Mouse (Mus musculus) CH12.LX (cell line): ENCODE results near the gene Cyp2j9. TPM values are rescaled to one million over a fixed set of nuclear protein-coding genes. Genes with fewer than 3 reads are reported as not detected.
"Not testable (repeated sequence)": the region's sequence is repeated elsewhere in the genome, so short reads cannot be mapped to it uniquely, and the experiment has no call there.

Experiments used
- DNase-seq: peaks from one replicate; pipeline ENCODE4 v3.0.0-alpha.2; 2013; ENCODE audit errors: extremely low read depth
- H3K27ac ChIP-seq: 2 replicates; pipeline ENCODE4 v1.5.1; 2012; ENCODE audit warnings: low read depth, mild to moderate bottlenecking, control low read depth, moderate library complexity; ENCODE audit not compliant: insufficient read depth
- H3K27me3 ChIP-seq: replicated peaks from 2 replicates; pipeline ENCODE3; 2012; ENCODE audit warnings: inconsistent platforms
- H3K36me3 ChIP-seq, 2 experiments: replicated peaks in 1 of 2; 2 replicates each; pipeline versions ENCODE3 to v1.6.1; 2012; ENCODE audit warnings: inconsistent platforms in 1 of 2, low read length in 1 of 2, mild to moderate bottlenecking in 1 of 2, mixed read lengths in 1 of 2, moderate library complexity in 1 of 2; ENCODE audit not compliant: control insufficient read depth in 1 of 2, insufficient read depth in 1 of 2
- H3K4me1 ChIP-seq, 2 experiments: 2 replicates each; pipeline ENCODE4 v1.6.1; 2012; ENCODE audit warnings: inconsistent platforms in 1 of 2, moderate library complexity in 1 of 2; ENCODE audit not compliant: insufficient read depth in 2 of 2, control insufficient read depth in 1 of 2
- H3K4me2 ChIP-seq: 2 replicates; pipeline ENCODE4 v1.6.1; 2012; ENCODE audit warnings: low read depth, mild to moderate bottlenecking, control low read depth; ENCODE audit not compliant: poor library complexity, insufficient read depth, severe bottlenecking
- H3K4me3 ChIP-seq, 3 experiments: fragments of 150-350 bp in 1 of 3; sonication (generic) in 1 of 3; replicated peaks in 1 of 3; 2 replicates each; pipeline versions ENCODE3 to v1.5.1; 2011 to 2012; ENCODE audit warnings: low read depth in 2 of 3, low read length in 2 of 3, mild to moderate bottlenecking in 2 of 3, moderate library complexity in 2 of 3, control low read depth in 1 of 3, improper control_type of control experiment in 1 of 3, inconsistent platforms in 1 of 3, mixed read lengths in 1 of 3; ENCODE audit not compliant: poor library complexity in 1 of 3
- H3K79me2 ChIP-seq: replicated peaks from 2 replicates; pipeline ENCODE4 v1.6.1; 2012; ENCODE audit warnings: mild to moderate bottlenecking, moderate library complexity; ENCODE audit not compliant: control insufficient read depth, poor library complexity, insufficient read depth, severe bottlenecking; ENCODE audit errors: extremely low read depth
- H3K9ac ChIP-seq: 2 replicates; pipeline ENCODE4 v1.6.1; 2012; ENCODE audit warnings: low read depth, mild to moderate bottlenecking, control low read depth, moderate library complexity; ENCODE audit not compliant: insufficient read depth
- H3K9me3 ChIP-seq: replicated peaks from 2 replicates; pipeline ENCODE3; 2012; ENCODE audit warnings: low read length, inconsistent platforms, mixed read lengths
- CHD2 ChIP-seq: IDR thresholded peaks from 2 replicates; pipeline ENCODE4 v1.6.1; 2011; ENCODE audit warnings: low read length, improper control_type of control experiment
- ELF1 ChIP-seq: IDR thresholded peaks from 2 replicates; pipeline ENCODE4 v1.6.1; 2014; ENCODE audit warnings: low read depth, mild to moderate bottlenecking, inconsistent platforms, low read length, improper control_type of control experiment
- GABPA ChIP-seq: IDR thresholded peaks from 2 replicates; pipeline ENCODE4 v1.6.1; 2012; ENCODE audit warnings: low read depth, low read length, improper control_type of control experiment, inconsistent platforms; ENCODE audit not compliant: insufficient replicate concordance
- IRF4 ChIP-seq: IDR thresholded peaks from 2 replicates; pipeline ENCODE4 v1.6.1; 2014; ENCODE audit warnings: low read depth, mild to moderate bottlenecking, inconsistent platforms, low read length, improper control_type of control experiment
- JUN ChIP-seq: IDR thresholded peaks from 2 replicates; pipeline ENCODE4 v1.6.1; 2011; ENCODE audit warnings: low read depth, mild to moderate bottlenecking, low read length, improper control_type of control experiment, moderate library complexity; ENCODE audit not compliant: insufficient read depth
- KAT2A ChIP-seq: IDR thresholded peaks from 2 replicates; pipeline ENCODE4 v1.6.1; 2012; ENCODE audit warnings: low read length, improper control_type of control experiment, inconsistent platforms; ENCODE audit not compliant: insufficient replicate concordance
- MYC ChIP-seq: IDR thresholded peaks from 2 replicates; pipeline ENCODE4 v1.6.1; 2011; ENCODE audit warnings: low read depth, mild to moderate bottlenecking, improper control_type of control experiment, low read length
- NELFE ChIP-seq: IDR thresholded peaks from 2 replicates; pipeline ENCODE4 v1.6.1; 2011; ENCODE audit warnings: low read depth, low read length, improper control_type of control experiment
- PAX5 ChIP-seq: IDR thresholded peaks from 2 replicates; pipeline ENCODE4 v1.6.1; 2012; ENCODE audit warnings: low read length, inconsistent platforms, mixed read lengths
- POLR2AphosphoS2 ChIP-seq: IDR thresholded peaks from 2 replicates; pipeline ENCODE4 v1.6.1; 2011; ENCODE audit warnings: low read depth, low read length, improper control_type of control experiment
- SMC3 ChIP-seq: IDR thresholded peaks from 2 replicates; pipeline ENCODE4 v1.6.1; 2011; ENCODE audit warnings: low read depth, low read length, improper control_type of control experiment
- TBP ChIP-seq: conservative IDR thresholded peaks from 2 replicates; pipeline ENCODE4 v1.6.1; 2011; ENCODE audit warnings: low read depth, low read length, improper control_type of control experiment
- USF2 ChIP-seq: conservative IDR thresholded peaks from 2 replicates; pipeline ENCODE4 v1.6.1; 2011; ENCODE audit warnings: low read depth, low read length, improper control_type of control experiment
- ZKSCAN1 ChIP-seq: IDR thresholded peaks from 2 replicates; pipeline ENCODE4 v1.6.1; 2012; ENCODE audit warnings: low read depth, inconsistent platforms, low read length, improper control_type of control experiment, borderline replicate concordance
- dilution Hi-C: fragments of 300-500 bp; cut with MboI; formaldehyde crosslinking; loops from 2 replicates; pipeline ENCODE4 v1.14.3; 2020; ENCODE audit warnings: low sequenced_read_pairs; ENCODE audit not compliant: extremely low pct_unique_long_range_greater_than_20kb, extremely low pct_ligation_motif_present
- in situ Hi-C: fragments of 300-500 bp; cut with MboI; formaldehyde crosslinking; loops from 3 replicates; pipeline ENCODE4 v1.14.3; 2019; ENCODE audit warnings: low sequenced_read_pairs, low pct_ligation_motif_present, low pct_unique_long_range_greater_than_20kb, mixed read lengths
- polyA plus RNA-seq: library from polyadenylated mRNA; unstranded; fragments of >175 nt; gene quantifications from 2 replicates; pipeline ENCODE4 v1.2.1, GENCODE M21; 2012; ENCODE audit warnings: low read depth; ENCODE audit not compliant: insufficient read length
- total RNA-seq, 2 experiments: library from RNA; depleted of rRNA; stranded (reverse); fragments of 300-350 nt in 1 of 2; fragments of >200 nt in 1 of 2; gene quantifications; 2 replicates each; pipeline ENCODE4 v1.2.3; 2012 to 2014

The Cyp2j9 gene
- total and polyA plus RNA-seq, 3 experiments, result not detected

DNA sequence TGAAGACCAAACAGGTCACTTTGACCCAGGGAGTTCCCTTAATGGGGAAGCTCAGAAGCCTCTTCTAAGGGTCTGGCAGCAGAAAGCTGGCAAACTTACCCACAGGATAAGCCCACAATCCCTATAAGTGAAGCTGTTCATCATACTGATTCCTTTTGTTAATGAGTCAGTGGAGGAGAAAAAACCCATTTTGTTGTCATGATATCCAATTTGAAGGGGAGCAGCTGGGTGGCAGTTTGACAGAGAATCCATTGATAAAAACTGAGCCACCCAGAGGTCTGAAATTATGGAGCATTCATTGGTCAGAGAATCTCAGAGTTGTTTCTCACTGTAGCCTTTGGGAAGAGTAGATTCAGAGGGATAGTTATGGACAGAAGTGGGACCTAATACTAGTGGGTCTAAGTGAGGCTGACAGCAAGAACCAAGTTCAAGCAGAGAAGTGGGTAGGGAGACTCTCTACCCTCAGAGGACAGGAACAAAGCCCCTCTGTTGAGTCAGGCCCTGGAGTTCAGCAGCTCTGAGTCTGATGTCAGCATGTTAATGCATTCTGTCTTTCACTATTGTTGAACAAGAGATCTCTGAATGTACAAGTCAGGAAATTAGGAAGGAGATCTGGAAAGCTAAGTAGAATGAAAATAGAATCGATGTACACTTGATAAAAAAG is 9.8 kb downstream of the Cyp2j9 start:
- dilution Hi-C loops, result no loop called here
- H3K9me3 ChIP-seq, result peaks cover 40% of the 10 kb centered on the region
- H3K9ac ChIP-seq, result no peak overlapping the region
- H3K79me2 ChIP-seq, result no peaks in the 10 kb centered on the region
- in situ Hi-C loops, result no loop called here
- no peak overlapping the region for H3K4me3 ChIP-seq
- no peak overlapping the region for H3K27ac ChIP-seq
- no peak for DNase-seq
- H3K27me3 ChIP-seq, result no peaks in the 10 kb centered on the region
- no peak overlapping the region for H3K4me2 ChIP-seq
- no peaks in the 10 kb centered on the region for H3K4me1 ChIP-seq
- TF ChIP-seq PAX5 (no peak), CHD2 (no peak), KAT2A (no peak), ZKSCAN1 (no peak), USF2 (no peak), SMC3 (no peak)
- H3K36me3 ChIP-seq, result no peaks in the 10 kb centered on the region

DNA sequence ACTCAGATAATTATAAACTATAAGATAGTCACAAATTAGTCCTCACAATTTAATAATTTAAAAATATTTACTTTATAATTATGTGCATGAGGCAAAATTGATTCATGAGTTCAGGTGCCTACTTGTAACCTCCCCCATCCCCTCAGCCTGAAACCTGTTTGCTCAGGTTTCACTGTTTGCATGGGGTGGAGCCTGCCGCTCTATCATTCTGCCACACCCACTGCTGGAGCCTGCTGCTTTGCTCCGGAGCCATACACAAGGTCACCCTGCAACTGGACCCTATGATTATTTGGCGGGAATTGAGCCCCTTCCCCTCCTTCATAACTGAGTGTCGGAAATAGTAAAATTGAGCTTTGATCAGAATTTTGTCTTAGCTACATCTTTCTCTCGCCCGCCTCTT is 11.0 kb downstream of the Cyp2j9 start:
- H3K9ac ChIP-seq, DNase-seq, H3K4me1 ChIP-seq, in situ Hi-C loops, dilution Hi-C loops, H3K4me3 ChIP-seq, H3K4me2 ChIP-seq, H3K79me2 ChIP-seq, H3K27ac ChIP-seq, H3K36me3 ChIP-seq, H3K27me3 ChIP-seq: not testable (repeated sequence)
- H3K9me3 ChIP-seq, result peaks cover 37% of the 10 kb centered on the region

DNA sequence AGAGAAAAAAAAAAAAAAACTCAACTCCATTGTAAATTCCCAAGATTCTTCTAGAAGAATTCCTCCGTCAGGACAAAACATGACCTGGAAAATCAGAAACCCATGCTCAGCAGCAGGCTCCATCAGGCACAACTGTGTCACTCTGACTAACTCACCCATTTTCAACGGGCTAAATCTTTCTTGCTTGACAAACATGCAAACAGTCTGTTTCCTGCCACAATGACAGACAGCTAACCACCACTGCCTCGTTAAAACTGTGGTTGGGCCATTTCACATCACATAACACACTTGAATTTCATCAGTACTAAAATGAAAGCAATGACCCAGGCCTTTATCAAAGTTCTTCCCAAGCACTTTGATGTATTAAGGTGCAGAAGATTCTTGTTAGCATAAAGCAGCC is 21.9 kb downstream of the Cyp2j9 start:
- Histone ChIP-seq H3K27me3 (no peaks in the 10 kb centered on the region), H3K79me2 (no peaks in the 10 kb centered on the region), H3K9ac (no peak overlapping the region), H3K27ac (no peak overlapping the region), H3K4me1 (no peaks in the 10 kb centered on the region), H3K9me3 (peaks cover 51% of the 10 kb centered on the region), H3K36me3 (no peaks in the 10 kb centered on the region), H3K4me2 (no peak overlapping the region), H3K4me3 (no peak overlapping the region)
- dilution Hi-C loops (no loop called here), in situ Hi-C loops (no loop called here)
- no peak for DNase-seq
- TF ChIP-seq TBP, result no peak
- no peak for TF ChIP-seq IRF4
- TF ChIP-seq SMC3, result no peak
- TF ChIP-seq NELFE, result no peak
- no peak for TF ChIP-seq JUN
- no peak for TF ChIP-seq ELF1
- no peak for TF ChIP-seq MYC
- TF ChIP-seq GABPA, result no peak
- TF ChIP-seq POLR2AphosphoS2, result no peak
- TF ChIP-seq KAT2A, result no peak
